Mouse (Mus musculus) erythroblast, embryonic 14.5 days (primary cell): ENCODE measurements around the gene Hoxb6. TPM values are rescaled to one million over a fixed set of nuclear protein-coding genes. Genes with fewer than 3 reads are reported as not detected.

Experiments used
- H3K27me3 ChIP-seq: 2 replicates; pipeline ENCODE4 v1.6.1; 2012; ENCODE audit warnings: inconsistent platforms; ENCODE audit not compliant: control insufficient read depth
- H3K36me3 ChIP-seq: 2 replicates; pipeline ENCODE4 v1.6.1; 2012; ENCODE audit warnings: mild to moderate bottlenecking, inconsistent platforms; ENCODE audit not compliant: control insufficient read depth
- H3K4me1 ChIP-seq: 2 replicates; pipeline ENCODE4 v1.6.1; 2012; ENCODE audit warnings: inconsistent platforms; ENCODE audit not compliant: control insufficient read depth
- H3K4me3 ChIP-seq: replicated peaks from 2 replicates; pipeline ENCODE3; 2012; ENCODE audit warnings: moderate library complexity, mild to moderate bottlenecking, inconsistent platforms
- H3K9me3 ChIP-seq: 2 replicates; pipeline ENCODE4 v1.6.1; 2012; ENCODE audit warnings: low read length, inconsistent platforms, mixed read lengths; ENCODE audit not compliant: control insufficient read depth
- GATA1 ChIP-seq: IDR thresholded peaks from 2 replicates; pipeline ENCODE4 v1.6.1; 2012; ENCODE audit warnings: low read length, inconsistent platforms, mixed read lengths
- TAL1 ChIP-seq: IDR thresholded peaks from 3 replicates; pipeline ENCODE4 v1.6.1; 2012; ENCODE audit warnings: low read length, inconsistent platforms, mixed read lengths
- polyA plus RNA-seq: library from polyadenylated mRNA; stranded (reverse); fragments of >175 nt; gene quantifications from 2 replicates; pipeline ENCODE4 v1.2.3, GENCODE M21; 2012

Gene Hoxb6
- polyA plus RNA-seq, 1 experiment: not detected

DNA sequence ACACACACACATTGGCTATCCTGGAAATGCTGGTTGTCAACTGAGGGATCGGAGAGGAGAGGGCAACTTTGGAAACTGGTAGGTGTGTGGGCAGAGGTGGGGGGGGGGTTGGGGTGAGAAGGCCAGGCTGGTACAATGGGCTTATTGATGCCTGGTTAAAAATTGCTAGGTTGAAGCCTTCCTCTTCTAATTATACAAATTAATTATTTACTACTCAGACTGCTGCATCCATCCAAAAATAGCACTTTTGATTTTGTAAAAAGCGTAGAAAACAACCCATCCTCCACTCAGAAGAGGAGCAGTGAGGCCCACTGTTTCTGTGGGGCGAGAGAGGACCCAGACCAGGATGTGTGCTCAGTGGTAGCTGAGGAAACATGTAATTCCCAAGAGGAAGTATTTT, 42.7 kb downstream of the Hoxb6 start:
- Histone ChIP-seq H3K27me3 (peaks cover 98% of the 10 kb centered on the region), H3K9me3 (no peaks in the 10 kb centered on the region), H3K36me3 (no peaks in the 10 kb centered on the region), H3K4me3 (no peak overlapping the region), H3K4me1 (no peaks in the 10 kb centered on the region)
- TF ChIP-seq TAL1 (no peak), GATA1 (no peak)

DNA sequence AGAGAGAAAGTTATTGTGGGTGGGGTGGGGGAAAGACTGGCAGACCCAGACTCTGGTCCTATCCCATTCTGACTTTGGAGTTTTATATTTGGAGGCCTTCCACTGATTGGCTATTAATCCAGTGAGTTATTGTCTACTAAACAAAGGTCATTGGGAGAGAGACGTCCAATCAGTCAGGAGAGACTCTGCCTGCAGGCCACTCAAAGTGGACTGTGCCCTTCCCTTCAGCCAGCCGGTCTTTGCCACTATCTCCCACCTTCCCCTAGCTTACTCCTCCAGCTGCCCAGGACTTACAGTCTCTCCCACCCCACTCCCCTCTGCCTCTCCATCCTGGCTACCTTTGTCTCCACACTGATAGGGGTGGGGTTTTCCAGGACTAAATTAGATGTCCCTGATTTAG, 44.3 kb downstream of the Hoxb6 start:
- Histone ChIP-seq H3K4me3 (no peak overlapping the region), H3K9me3 (no peaks in the 10 kb centered on the region), H3K27me3 (peaks cover 99% of the 10 kb centered on the region), H3K36me3 (no peaks in the 10 kb centered on the region), H3K4me1 (no peaks in the 10 kb centered on the region)
- no peak for TF ChIP-seq GATA1

DNA sequence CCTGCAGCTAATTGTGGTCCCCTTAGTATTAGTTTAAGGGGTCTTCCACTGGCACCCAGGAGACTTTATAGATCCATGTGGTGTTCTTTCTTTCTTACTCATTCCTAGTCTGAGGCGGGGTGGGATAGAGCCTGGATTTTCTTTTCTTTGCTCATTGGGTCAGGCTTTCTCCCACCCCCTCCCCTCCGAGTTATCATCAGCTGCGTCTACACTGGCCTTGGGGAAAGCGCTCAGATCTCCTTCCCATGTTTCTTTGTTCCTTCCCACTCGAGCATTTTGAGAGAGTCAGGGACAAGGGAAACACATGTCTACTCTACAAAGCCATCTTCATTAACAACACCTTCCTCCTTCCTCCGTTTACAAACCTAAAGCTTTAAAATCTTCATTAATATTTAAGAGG, 44.8 kb downstream of the Hoxb6 start:
- no peaks in the 10 kb centered on the region for H3K4me1 ChIP-seq
- peaks cover 99% of the 10 kb centered on the region for H3K27me3 ChIP-seq
- no peaks in the 10 kb centered on the region for H3K9me3 ChIP-seq
- no peaks in the 10 kb centered on the region for H3K36me3 ChIP-seq
- TF ChIP-seq TAL1: no peak
- TF ChIP-seq GATA1: no peak
- H3K4me3 ChIP-seq: no peak overlapping the region

DNA sequence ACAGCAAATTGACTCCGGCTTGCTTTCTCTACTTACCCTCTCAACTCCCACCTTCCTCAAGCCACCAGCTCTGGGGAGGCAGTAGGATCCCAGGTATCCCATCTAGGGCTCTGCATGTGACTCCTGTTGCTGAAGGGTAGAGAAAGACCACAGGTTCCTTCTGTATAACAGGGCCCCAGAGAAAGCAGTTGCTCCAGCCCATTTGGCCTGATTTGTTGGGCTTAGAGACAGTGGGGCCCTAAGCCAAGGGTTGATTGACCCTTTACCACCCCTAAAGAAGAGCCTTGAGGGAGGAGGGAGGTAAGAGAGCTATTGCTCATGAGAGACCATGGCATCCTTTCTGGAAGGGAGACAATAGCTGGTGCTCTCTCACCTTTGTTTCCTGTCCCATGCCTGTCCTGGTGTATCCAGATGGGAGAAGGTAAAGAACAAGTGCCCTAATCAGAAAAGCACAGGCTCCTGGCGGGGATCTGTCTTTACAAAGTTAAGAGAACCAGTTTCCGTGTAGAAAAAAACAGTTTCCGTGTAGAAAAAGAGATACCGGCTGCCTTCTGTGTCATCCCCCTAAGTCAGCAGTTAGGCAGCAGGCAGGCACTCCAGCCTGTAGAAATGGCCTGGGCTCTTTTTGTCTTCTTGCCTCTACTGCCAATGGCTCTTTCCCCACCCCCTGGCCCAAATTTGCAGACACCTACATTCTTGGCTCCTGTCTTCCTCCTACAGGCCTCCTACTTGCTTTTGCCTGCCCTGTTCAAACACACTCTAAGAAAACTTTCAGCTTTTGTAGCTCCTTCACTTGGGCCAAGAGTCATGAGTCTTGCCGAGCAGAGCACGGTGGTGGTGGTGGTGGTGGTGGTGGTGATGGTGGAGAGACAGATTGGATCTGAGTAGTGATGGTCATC, 46.9 kb downstream of the Hoxb6 start:
- Histone ChIP-seq H3K36me3 (no peaks in the 10 kb centered on the region), H3K27me3 (peaks cover 99% of the 10 kb centered on the region), H3K4me1 (no peaks in the 10 kb centered on the region), H3K4me3 (no peak overlapping the region), H3K9me3 (no peaks in the 10 kb centered on the region)
- TF ChIP-seq GATA1 (no peak), TAL1 (no peak)

DNA sequence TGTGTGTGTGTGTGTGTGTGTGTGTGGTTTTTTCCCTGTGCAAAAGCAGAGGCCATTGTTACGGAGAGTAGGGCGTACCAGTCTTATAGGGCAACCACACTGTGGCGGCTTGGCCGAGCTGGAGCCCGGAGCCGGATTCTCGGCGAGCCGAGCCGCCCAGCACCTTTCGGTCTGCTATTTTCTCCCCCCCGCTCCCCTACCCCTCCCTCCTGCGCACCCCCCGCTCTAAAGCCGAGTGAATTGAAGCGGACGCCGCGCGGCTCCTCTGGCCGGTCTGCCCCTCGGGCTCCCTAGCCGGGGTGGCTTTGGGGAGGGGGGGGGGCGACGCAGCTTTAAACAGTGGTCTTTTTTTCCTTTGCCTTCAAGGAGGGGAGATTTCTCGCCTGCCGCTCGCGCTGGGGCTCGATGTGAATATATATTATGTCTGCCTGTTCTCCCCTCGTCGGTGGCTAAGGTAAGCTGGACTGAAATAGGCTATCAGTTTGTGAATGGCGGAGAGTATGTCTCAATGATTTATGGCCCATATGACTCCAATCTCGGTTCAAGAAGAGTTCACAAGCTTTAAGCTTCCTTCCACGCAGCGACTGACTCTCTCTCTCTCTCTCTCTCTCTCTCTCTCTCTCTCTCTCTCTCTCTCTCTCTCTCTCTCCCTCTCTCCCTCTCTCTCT, 48.6 kb downstream of the Hoxb6 start:
- Histone ChIP-seq H3K4me1 (no peaks in the 10 kb centered on the region), H3K9me3 (no peaks in the 10 kb centered on the region), H3K36me3 (no peaks in the 10 kb centered on the region), H3K4me3 (no peak overlapping the region), H3K27me3 (peaks cover 100% of the 10 kb centered on the region)
- TF ChIP-seq TAL1 (no peak), GATA1 (no peak)

DNA sequence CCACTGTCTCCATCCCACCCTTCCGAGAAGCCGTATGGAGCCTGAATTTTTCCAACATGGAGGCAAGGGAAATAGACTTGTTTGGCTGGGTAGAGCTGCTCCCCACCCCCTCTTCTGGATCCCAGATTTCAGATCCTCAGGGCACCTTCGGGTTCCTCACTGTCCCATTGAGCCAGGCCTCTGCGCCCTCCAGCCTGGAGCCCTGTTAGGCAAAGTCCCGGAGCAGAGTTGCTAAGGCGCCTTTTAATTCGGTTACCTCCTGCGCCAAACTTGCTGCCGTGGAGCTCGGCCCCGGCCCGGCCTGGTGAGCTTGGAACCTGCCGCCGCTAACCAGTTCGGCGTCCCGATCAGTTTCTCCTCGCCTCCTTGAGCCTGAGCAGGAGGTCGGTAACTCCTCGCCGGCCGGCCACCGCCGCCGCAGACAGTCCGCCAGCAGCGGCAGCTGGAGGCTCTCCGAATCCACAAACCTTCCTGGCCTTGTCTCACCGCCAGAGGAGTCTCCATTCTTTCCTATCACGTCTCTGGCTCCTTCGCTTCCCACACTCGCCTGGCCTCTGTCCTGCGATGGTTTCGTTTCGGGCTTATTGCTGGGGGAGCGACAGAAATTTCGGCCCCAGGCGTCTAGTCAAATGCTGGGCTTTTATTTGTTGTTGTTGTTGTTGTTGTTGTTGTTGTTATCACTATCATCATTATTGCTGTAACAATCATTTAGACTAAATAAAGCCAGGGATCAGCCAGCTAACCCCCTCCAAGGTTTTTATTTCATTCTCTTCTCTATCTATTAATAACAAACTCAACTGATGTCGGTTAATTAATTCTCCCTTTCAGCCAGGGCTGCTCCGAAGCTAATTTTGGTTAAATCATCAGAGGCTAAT, 49.7 kb downstream of the Hoxb6 start:
- Histone ChIP-seq H3K9me3 (no peaks in the 10 kb centered on the region), H3K4me1 (no peaks in the 10 kb centered on the region), H3K36me3 (no peaks in the 10 kb centered on the region), H3K4me3 (no peak overlapping the region), H3K27me3 (peaks cover 100% of the 10 kb centered on the region)
- TF ChIP-seq TAL1 (no peak), GATA1 (no peak)

DNA sequence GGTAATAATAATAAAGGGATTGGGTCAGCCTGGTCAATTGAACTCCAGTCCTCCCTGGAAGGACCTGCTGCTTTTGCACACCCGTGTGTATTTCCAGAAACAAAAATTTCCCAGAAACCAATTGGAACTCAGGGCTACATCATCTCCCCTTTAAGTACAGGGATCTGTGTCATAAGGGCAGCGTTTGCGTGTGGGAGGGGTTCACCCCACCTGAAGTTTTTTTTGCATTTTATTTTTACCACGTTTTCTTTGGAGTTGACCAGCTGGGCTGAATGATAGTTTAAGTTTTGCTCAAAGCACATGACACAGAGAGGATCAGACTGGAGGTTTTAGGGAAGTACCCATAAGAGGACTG, 50.3 kb downstream of the Hoxb6 start:
- Histone ChIP-seq H3K4me3 (no peak overlapping the region), H3K27me3 (peaks cover 98% of the 10 kb centered on the region), H3K36me3 (no peaks in the 10 kb centered on the region), H3K4me1 (no peaks in the 10 kb centered on the region), H3K9me3 (no peaks in the 10 kb centered on the region)
- TF ChIP-seq TAL1: no peak
- TF ChIP-seq GATA1: no peak

DNA sequence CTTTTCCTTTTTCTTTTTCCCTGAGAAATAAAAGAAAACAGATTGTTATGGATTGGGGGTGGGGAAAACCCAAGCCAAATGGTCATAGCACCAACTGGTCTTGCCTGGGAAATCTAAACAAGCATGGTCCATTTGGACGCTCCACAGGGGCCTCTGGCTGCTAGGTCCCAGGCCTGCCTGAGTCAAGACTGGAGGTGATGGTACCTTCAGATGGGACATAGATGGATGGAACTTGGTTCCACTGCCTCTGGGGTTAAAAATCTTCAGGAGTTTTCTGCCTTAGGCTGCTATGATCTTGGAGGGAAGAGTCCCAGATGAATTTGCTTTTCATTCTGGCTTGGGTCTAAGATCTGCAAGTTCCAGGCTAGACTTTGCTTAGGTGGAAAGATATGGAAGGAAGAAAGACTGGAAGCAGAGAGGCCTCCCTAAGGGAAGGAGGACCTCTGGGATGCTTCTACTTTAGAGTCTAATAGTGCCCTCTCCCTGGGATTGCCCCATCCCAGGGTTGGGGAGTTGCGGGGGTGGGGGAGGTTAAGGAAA, 51.0 kb downstream of the Hoxb6 start:
- no peaks in the 10 kb centered on the region for H3K9me3 ChIP-seq
- peaks cover 98% of the 10 kb centered on the region for H3K27me3 ChIP-seq
- no peak for TF ChIP-seq TAL1
- no peak for TF ChIP-seq GATA1
- H3K4me3 ChIP-seq: no peak overlapping the region
- H3K36me3 ChIP-seq: no peaks in the 10 kb centered on the region
- H3K4me1 ChIP-seq: no peaks in the 10 kb centered on the region
